Mouse (Mus musculus): Measurements from ENCODE around the gene Cryge. TPM values are rescaled to one million over a fixed set of nuclear protein-coding genes. Genes with fewer than 3 reads are reported as not detected.

Gene Cryge
- polyA plus RNA-seq, 1 experiment: not detected

- H3K27ac ChIP-seq (ENCODE audit: insufficient read depth, low read length): no peak within 1 kb of the TSS
- no peak within 1 kb of the TSS for H3K4me3 ChIP-seq (ENCODE audit: extremely low read depth, insufficient read depth, insufficient read length)
- no peak for DNase-seq (ENCODE audit: low read depth in 1 of 2, low spot score in 2 of 2)
- H3K27me3 ChIP-seq (ENCODE audit: control insufficient read depth, insufficient read depth, low read length): no peaks in the 10 kb centered on the region
- TF ChIP-seq CTCF (IDR thresholded peaks at IDR 0.05; ENCODE audit: extremely low read depth, insufficient read depth, insufficient read length, insufficient replicate concordance) (no peak), POLR2A (IDR thresholded peaks at IDR 0.05; ENCODE audit: low read depth, low read length) (no peak)
- H3K4me1 ChIP-seq (ENCODE audit: control insufficient read depth, insufficient read depth, insufficient read length): no peaks in the 10 kb centered on the region
- no peaks in the 10 kb centered on the region for H3K36me3 ChIP-seq (ENCODE audit: control insufficient read depth, insufficient read depth, low read length)
These were observed 18.3 kb downstream of the Cryge start, which contains the start of gene Akr1cl for GRCm38 (mm10) chr1:65032641-65033040. Akr1cl (minus strand) TSS chr1:65032759.

- H3K36me3 ChIP-seq (ENCODE audit: control insufficient read depth, insufficient read depth, low read length): no peaks in the 10 kb centered on the region
- H3K4me1 ChIP-seq (ENCODE audit: control insufficient read depth, insufficient read depth, insufficient read length): no peaks in the 10 kb centered on the region
- H3K4me3 ChIP-seq (ENCODE audit: extremely low read depth, insufficient read depth, insufficient read length): no peak overlapping the region
- no peak for DNase-seq (ENCODE audit: low read depth in 1 of 2, low spot score in 2 of 2)
- no peaks in the 10 kb centered on the region for H3K27me3 ChIP-seq (ENCODE audit: control insufficient read depth, insufficient read depth, low read length)
- TF ChIP-seq POLR2A (IDR thresholded peaks at IDR 0.05; ENCODE audit: low read depth, low read length) (no peak), CTCF (IDR thresholded peaks at IDR 0.05; ENCODE audit: extremely low read depth, insufficient read depth, insufficient read length, insufficient replicate concordance) (no peak)
- WGBS: 82% methylated on average over 9 of the region's 9 CpGs
- no peak overlapping the region for H3K27ac ChIP-seq (ENCODE audit: insufficient read depth, low read length)
These were observed 22.7 kb downstream of the Cryge start for GRCm38 (mm10) chr1:65028206-65028605.

DNA sequence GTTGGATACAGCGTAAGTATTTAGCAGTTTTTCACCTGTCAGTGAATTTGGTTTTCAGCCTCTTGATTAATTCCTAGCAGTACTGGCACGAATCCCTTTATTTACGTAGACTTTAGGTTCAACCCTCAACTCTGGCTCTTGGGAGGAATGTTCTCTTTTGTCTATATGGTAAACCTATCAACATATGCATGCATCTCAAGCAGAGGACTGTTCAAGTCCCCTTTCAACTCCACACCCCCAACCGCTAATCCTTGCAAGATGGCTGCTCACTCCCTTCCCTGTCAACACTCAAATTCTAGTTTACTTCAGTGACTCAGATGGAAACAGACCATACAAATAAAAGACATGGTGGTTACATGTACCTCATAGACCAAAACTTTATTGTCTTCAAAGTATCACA is 38.2 kb downstream of the Cryge start:
- Histone ChIP-seq H3K4me3 (ENCODE audit: extremely low read depth, insufficient read depth, insufficient read length) (no peak overlapping the region), H3K27ac (ENCODE audit: insufficient read depth, low read length) (no peak overlapping the region), H3K27me3 (ENCODE audit: control insufficient read depth, insufficient read depth, low read length) (no peaks in the 10 kb centered on the region), H3K36me3 (ENCODE audit: control insufficient read depth, insufficient read depth, low read length) (no peaks in the 10 kb centered on the region), H3K4me1 (ENCODE audit: control insufficient read depth, insufficient read depth, insufficient read length) (no peaks in the 10 kb centered on the region)
- no peak for TF ChIP-seq POLR2A (IDR thresholded peaks at IDR 0.05; ENCODE audit: low read depth, low read length)
- TF ChIP-seq CTCF (IDR thresholded peaks at IDR 0.05; ENCODE audit: extremely low read depth, insufficient read depth, insufficient read length, insufficient replicate concordance): no peak
- 85% methylated on average over 4 of the region's 4 CpGs for WGBS
- no peak for DNase-seq (ENCODE audit: low read depth in 1 of 2, low spot score in 2 of 2)

GRCm38 (mm10) chr1:65010153-65010552 is 40.8 kb downstream of the Cryge start:
- peak; percentile 34 to 59 for DNase-seq (ENCODE audit: low read depth in 1 of 2, low spot score in 2 of 2)
- H3K4me3 ChIP-seq (ENCODE audit: extremely low read depth, insufficient read depth, insufficient read length): no peak overlapping the region
- no peaks in the 10 kb centered on the region for H3K36me3 ChIP-seq (ENCODE audit: control insufficient read depth, insufficient read depth, low read length)
- no peaks in the 10 kb centered on the region for H3K27me3 ChIP-seq (ENCODE audit: control insufficient read depth, insufficient read depth, low read length)
- TF ChIP-seq POLR2A (IDR thresholded peaks at IDR 0.05; ENCODE audit: low read depth, low read length): no peak
- TF ChIP-seq CTCF (IDR thresholded peaks at IDR 0.05; ENCODE audit: extremely low read depth, insufficient read depth, insufficient read length, insufficient replicate concordance): peak; percentile 71; the same call in 1 of the 2 replicates
- no peak overlapping the region for H3K27ac ChIP-seq (ENCODE audit: insufficient read depth, low read length)
- no peaks in the 10 kb centered on the region for H3K4me1 ChIP-seq (ENCODE audit: control insufficient read depth, insufficient read depth, insufficient read length)
- WGBS: 16% methylated on average over 9 of the region's 9 CpGs

DNA sequence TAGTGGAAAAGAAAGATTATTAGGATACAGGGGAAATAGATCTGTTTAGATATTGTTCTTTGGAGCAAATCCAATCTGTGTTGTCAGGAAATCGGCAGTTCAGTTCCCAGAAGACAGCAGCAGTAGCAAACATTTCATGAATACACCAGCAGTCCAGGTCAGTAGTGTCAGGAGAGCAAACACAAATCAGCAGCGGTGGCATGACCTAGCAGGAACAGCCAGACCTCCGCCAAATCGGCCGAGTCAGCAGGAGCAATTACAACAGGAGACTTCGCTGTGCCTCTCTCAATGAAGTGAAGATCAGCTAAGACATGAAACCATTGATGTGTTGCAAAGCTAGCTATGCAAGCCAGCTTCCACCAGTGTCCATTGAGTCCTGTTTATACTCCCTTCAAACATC is 45.4 kb downstream of the Cryge start:
- H3K4me3 ChIP-seq (ENCODE audit: extremely low read depth, insufficient read depth, insufficient read length): no peak overlapping the region
- H3K27ac ChIP-seq (ENCODE audit: insufficient read depth, low read length): no peak overlapping the region
- WGBS: 90% methylated on average over 6 of the region's 6 CpGs
- TF ChIP-seq CTCF (IDR thresholded peaks at IDR 0.05; ENCODE audit: extremely low read depth, insufficient read depth, insufficient read length, insufficient replicate concordance): no peak
- TF ChIP-seq POLR2A (IDR thresholded peaks at IDR 0.05; ENCODE audit: low read depth, low read length): no peak
- no peaks in the 10 kb centered on the region for H3K27me3 ChIP-seq (ENCODE audit: control insufficient read depth, insufficient read depth, low read length)
- no peaks in the 10 kb centered on the region for H3K36me3 ChIP-seq (ENCODE audit: control insufficient read depth, insufficient read depth, low read length)
- H3K4me1 ChIP-seq (ENCODE audit: control insufficient read depth, insufficient read depth, insufficient read length): no peaks in the 10 kb centered on the region
- no peak for DNase-seq (ENCODE audit: low read depth in 1 of 2, low spot score in 2 of 2)

- Histone ChIP-seq H3K4me3 (ENCODE audit: extremely low read depth, insufficient read depth, insufficient read length) (no peak overlapping the region), H3K36me3 (ENCODE audit: control insufficient read depth, insufficient read depth, low read length) (no peaks in the 10 kb centered on the region), H3K4me1 (ENCODE audit: control insufficient read depth, insufficient read depth, insufficient read length) (no peaks in the 10 kb centered on the region), H3K27me3 (ENCODE audit: control insufficient read depth, insufficient read depth, low read length) (no peaks in the 10 kb centered on the region), H3K27ac (ENCODE audit: insufficient read depth, low read length) (no peak overlapping the region)
- 91% methylated on average over 4 of the region's 4 CpGs for WGBS
- no peak for TF ChIP-seq POLR2A (IDR thresholded peaks at IDR 0.05; ENCODE audit: low read depth, low read length)
- TF ChIP-seq CTCF (IDR thresholded peaks at IDR 0.05; ENCODE audit: extremely low read depth, insufficient read depth, insufficient read length, insufficient replicate concordance): no peak
- DNase-seq (ENCODE audit: low read depth in 1 of 2, low spot score in 2 of 2): no peak
These were observed 46.4 kb downstream of the Cryge start for GRCm38 (mm10) chr1:65004526-65004925.

Other genes with a start within 250 kb of the Cryge start
- 10.8 and 11.7 TPM in 2 replicates for gene Plekhm3, start 94.3 kb downstream of the Cryge start, polyA plus RNA-seq (2012; rRNA removed)
- gene Akr1cl, start 18.4 kb downstream of the Cryge start, polyA plus RNA-seq (2012; rRNA removed): 0.11 and 0.26 TPM in 2 replicates
- not detected in 2 replicates for gene Crygd, start 12.3 kb upstream of the Cryge start, polyA plus RNA-seq (2012; rRNA removed)
- gene Crygc, start 22.5 kb upstream of the Cryge start, polyA plus RNA-seq (2012; rRNA removed): not detected in 2 replicates
- not detected in 2 replicates for gene Crygb, start 31.1 kb upstream of the Cryge start, polyA plus RNA-seq (2012; rRNA removed)
- gene Cryga, start 52.2 kb upstream of the Cryge start, polyA plus RNA-seq (2012; rRNA removed): not detected in 2 replicates
- gene Gm28845, start 68.4 kb upstream of the Cryge start, polyA plus RNA-seq (2012; rRNA removed): not detected in 2 replicates
- not detected in 2 replicates for gene D630023F18Rik, start 72.1 kb upstream of the Cryge start, polyA plus RNA-seq (2012; rRNA removed)
- gene Idh1, start 135.4 kb upstream of the Cryge start, polyA plus RNA-seq (2012; rRNA removed): 6.8 and 8.6 TPM in 2 replicates
- 4.7 and 6.2 TPM in 2 replicates for gene Pikfyve, start 135.5 kb upstream of the Cryge start, polyA plus RNA-seq (2012; rRNA removed)
- not detected in 2 replicates for gene Pth2r, start 230.9 kb upstream of the Cryge start, polyA plus RNA-seq (2012; rRNA removed)